Mouse (Mus musculus) heart, postnatal 0 days (tissue): ENCODE data around the gene Lmbrd1. TPM values are rescaled to one million over a fixed set of nuclear protein-coding genes. Genes with fewer than 3 reads are reported as not detected.
"Not testable (repeated sequence)": the region's sequence is repeated elsewhere in the genome, so short reads cannot be mapped to it uniquely, and the experiment has no call there.

Source experiments
- ATAC-seq: fragments of 200-750 bp; cut with Nextera tagmentation; 2 replicates; pipeline ENCODE4 v1.8.0; 2017; ENCODE audit warnings: low read depth, moderate number of reproducible peaks, moderate library complexity; ENCODE audit not compliant: insufficient read depth
- DNase-seq: peaks from one replicate; pipeline ENCODE4 v3.0.0-alpha.2; 2016; ENCODE audit warnings: low spot score
- H3K27ac ChIP-seq: fragments of 300-500 bp; sonication (generic); 2 replicates; pipeline ENCODE4 v1.5.1; 2014; ENCODE audit warnings: low read depth, mild to moderate bottlenecking
- H3K27me3 ChIP-seq: fragments of 300-500 bp; sonication (generic); 2 replicates; pipeline ENCODE4 v1.6.1; 2014; ENCODE audit warnings: low read length, mixed read lengths; ENCODE audit not compliant: control insufficient read depth, insufficient read depth
- H3K36me3 ChIP-seq: fragments of 300-500 bp; sonication (generic); replicated peaks from 2 replicates; pipeline ENCODE4 v1.6.1; 2014; ENCODE audit warnings: low read length, mixed read lengths; ENCODE audit not compliant: control insufficient read depth, insufficient read depth
- H3K4me1 ChIP-seq: fragments of 300-500 bp; sonication (generic); 2 replicates; pipeline ENCODE4 v1.6.1; 2014; ENCODE audit warnings: antibody characterized with exemption; ENCODE audit not compliant: control insufficient read depth, insufficient read depth
- H3K4me2 ChIP-seq: fragments of 300-500 bp; sonication (generic); 2 replicates; pipeline ENCODE4 v1.6.1; 2014; ENCODE audit warnings: low read depth, mild to moderate bottlenecking, low read length, moderate library complexity
- H3K4me3 ChIP-seq: fragments of 300-500 bp; sonication (generic); 2 replicates; pipeline ENCODE4 v1.5.1; 2014; ENCODE audit warnings: low read depth, low read length
- H3K9ac ChIP-seq: fragments of 300-500 bp; sonication (generic); replicated peaks from 2 replicates; pipeline ENCODE4 v1.6.1; 2014; ENCODE audit warnings: low read depth, low read length, mixed read lengths
- H3K9me3 ChIP-seq: fragments of 300-500 bp; sonication (generic); replicated peaks from 2 replicates; pipeline ENCODE4 v1.6.1; 2016; ENCODE audit warnings: low read length; ENCODE audit not compliant: control insufficient read depth
- CTCF ChIP-seq: IDR thresholded peaks from 2 replicates; pipeline ENCODE4 v1.5.1; 2016; ENCODE audit warnings: antibody characterized with exemption, control low read depth, low read depth
- EP300 ChIP-seq: IDR thresholded peaks from 2 replicates; pipeline ENCODE4 v1.6.1; 2016; ENCODE audit warnings: antibody characterized with exemption, low read depth
- WGBS: fragments of 180-500 bp; shearing (Covaris S2); extraction: QIAGEN DNeasy Blood & Tissue Kit; methylation state at CpG from one replicate; pipeline ENCODE4 v1.1.7; 2014; 5-methylcytosine and 5-hydroxymethylcytosine counted together
- polyA plus RNA-seq: library from polyadenylated mRNA; unstranded; fragments of >200 nt; fragmentation: Nextera tagmentation; extraction: Ambion mirVana; gene quantifications from 2 replicates; pipeline ENCODE4 v1.2.1, GENCODE M21; 2015
- total RNA-seq: library from RNA; depleted of rRNA; stranded (reverse); fragments of >200 nt; gene quantifications from 2 replicates; pipeline ENCODE4 v1.2.3, GENCODE M21; 2014; ENCODE audit warnings: low replicate concordance

Lmbrd1 gene
- total and polyA plus RNA-seq, 2 experiments from 2014 or later: 28.9 to 35.1 TPM

GRCm38 (mm10) chr1:24752715-24753114 is 74.3 kb downstream of the Lmbrd1 start:
- ATAC-seq: no peak
- TF ChIP-seq EP300 (no peak), CTCF (no peak)
- H3K4me3 ChIP-seq: no peak overlapping the region
- 60% methylated on average over 4 of the region's 4 CpGs for WGBS
- no peak overlapping the region for H3K4me2 ChIP-seq
- no peak for DNase-seq
- H3K9me3 ChIP-seq: no peaks in the 10 kb centered on the region
- no peak overlapping the region for H3K27ac ChIP-seq
- H3K27me3 ChIP-seq: no peaks in the 10 kb centered on the region
- H3K36me3 ChIP-seq: peaks cover 18% of the 10 kb centered on the region
- H3K9ac ChIP-seq: no peak overlapping the region
- H3K4me1 ChIP-seq: no peaks in the 10 kb centered on the region

- H3K9ac ChIP-seq: no peak overlapping the region
- TF ChIP-seq EP300: no peak
- no peak for TF ChIP-seq CTCF
Observed at GRCm38 (mm10) chr1:24758516-24758915, 80.1 kb downstream of the Lmbrd1 start.

GRCm38 (mm10) chr1:24766466-24766865 is 88.0 kb downstream of the Lmbrd1 start:
- H3K4me2 ChIP-seq: no peak overlapping the region
- no peaks in the 10 kb centered on the region for H3K9me3 ChIP-seq
- H3K27me3 ChIP-seq: no peaks in the 10 kb centered on the region
- DNase-seq: no peak
- H3K4me3 ChIP-seq: no peak overlapping the region
- WGBS: 81% methylated on average over 8 of the region's 8 CpGs
- no peak overlapping the region for H3K27ac ChIP-seq
- H3K9ac ChIP-seq: no peak overlapping the region
- no peak for ATAC-seq
- peaks cover 23% of the 10 kb centered on the region for H3K36me3 ChIP-seq
- TF ChIP-seq CTCF (no peak), EP300 (no peak)
- H3K4me1 ChIP-seq: no peaks in the 10 kb centered on the region

More at GRCm38 (mm10) chr1:24758516-24758915, 80.1 kb downstream of the Lmbrd1 start:
- H3K4me3 ChIP-seq: no peak overlapping the region
- no peak overlapping the region for H3K4me2 ChIP-seq
- H3K27me3 ChIP-seq: no peaks in the 10 kb centered on the region
- peaks cover 20% of the 10 kb centered on the region for H3K36me3 ChIP-seq
- WGBS: 88% methylated on average over 8 of the region's 8 CpGs
- no peak for DNase-seq
- ATAC-seq: no peak
- no peaks in the 10 kb centered on the region for H3K4me1 ChIP-seq
- no peaks in the 10 kb centered on the region for H3K9me3 ChIP-seq
- no peak overlapping the region for H3K27ac ChIP-seq

- H3K27ac ChIP-seq: not testable (repeated sequence)
Observed at GRCm38 (mm10) chr1:24767197-24767596, 88.8 kb downstream of the Lmbrd1 start.

GRCm38 (mm10) chr1:24773642-24774041 is 95.2 kb downstream of the Lmbrd1 start:
- DNase-seq (no peak), ATAC-seq (no peak)
- no peak for TF ChIP-seq CTCF
- TF ChIP-seq EP300: no peak
- no peaks in the 10 kb centered on the region for H3K36me3 ChIP-seq
- no peak overlapping the region for H3K4me2 ChIP-seq
- H3K9me3 ChIP-seq: no peaks in the 10 kb centered on the region
- WGBS: 76% methylated on average over 2 of the region's 2 CpGs
- H3K4me1 ChIP-seq: no peaks in the 10 kb centered on the region
- no peak overlapping the region for H3K4me3 ChIP-seq
- no peak overlapping the region for H3K27ac ChIP-seq
- H3K9ac ChIP-seq: no peak overlapping the region
- no peaks in the 10 kb centered on the region for H3K27me3 ChIP-seq

More at GRCm38 (mm10) chr1:24767197-24767596, 88.8 kb downstream of the Lmbrd1 start:
- ATAC-seq, H3K4me3 ChIP-seq, H3K4me2 ChIP-seq, H3K27me3 ChIP-seq, H3K9me3 ChIP-seq, H3K4me1 ChIP-seq, DNase-seq, H3K9ac ChIP-seq: not testable (repeated sequence)
- WGBS: 80% methylated on average over 3 of the region's 3 CpGs
- H3K36me3 ChIP-seq: peaks cover 23% of the 10 kb centered on the region

GRCm38 (mm10) chr1:24776576-24776975 is 98.1 kb downstream of the Lmbrd1 start:
- Histone ChIP-seq H3K9ac (no peak overlapping the region), H3K27ac (no peak overlapping the region), H3K4me3 (no peak overlapping the region), H3K27me3 (no peaks in the 10 kb centered on the region), H3K4me1 (no peaks in the 10 kb centered on the region), H3K4me2 (no peak overlapping the region), H3K36me3 (no peaks in the 10 kb centered on the region), H3K9me3 (no peaks in the 10 kb centered on the region)
- DNase-seq (no peak), ATAC-seq (no peak)
- no peak for TF ChIP-seq EP300
- no peak for TF ChIP-seq CTCF
- WGBS: 74% methylated on average over 2 of the region's 2 CpGs
